Mouse (Mus musculus) heart, postnatal 0 days (tissue): ENCODE measurements around the gene Gm12166. TPM values are rescaled to one million over a fixed set of nuclear protein-coding genes. Genes with fewer than 3 reads are reported as not detected.

Experiments used
- ATAC-seq: fragments of 200-750 bp; cut with Nextera tagmentation; 2 replicates; pipeline ENCODE4 v1.8.0; 2017; ENCODE audit warnings: low read depth, moderate number of reproducible peaks, moderate library complexity; ENCODE audit not compliant: insufficient read depth
- DNase-seq: peaks from one replicate; pipeline ENCODE4 v3.0.0-alpha.2; 2016; ENCODE audit warnings: low spot score
- H3K27ac ChIP-seq: fragments of 300-500 bp; sonication (generic); 2 replicates; pipeline ENCODE4 v1.5.1; 2014; ENCODE audit warnings: low read depth, mild to moderate bottlenecking
- H3K27me3 ChIP-seq: fragments of 300-500 bp; sonication (generic); 2 replicates; pipeline ENCODE4 v1.6.1; 2014; ENCODE audit warnings: low read length, mixed read lengths; ENCODE audit not compliant: control insufficient read depth, insufficient read depth
- H3K36me3 ChIP-seq: fragments of 300-500 bp; sonication (generic); replicated peaks from 2 replicates; pipeline ENCODE4 v1.6.1; 2014; ENCODE audit warnings: low read length, mixed read lengths; ENCODE audit not compliant: control insufficient read depth, insufficient read depth
- H3K4me1 ChIP-seq: fragments of 300-500 bp; sonication (generic); 2 replicates; pipeline ENCODE4 v1.6.1; 2014; ENCODE audit warnings: antibody characterized with exemption; ENCODE audit not compliant: control insufficient read depth, insufficient read depth
- H3K4me2 ChIP-seq: fragments of 300-500 bp; sonication (generic); 2 replicates; pipeline ENCODE4 v1.6.1; 2014; ENCODE audit warnings: low read depth, mild to moderate bottlenecking, low read length, moderate library complexity
- H3K4me3 ChIP-seq: fragments of 300-500 bp; sonication (generic); 2 replicates; pipeline ENCODE4 v1.5.1; 2014; ENCODE audit warnings: low read depth, low read length
- H3K9ac ChIP-seq: fragments of 300-500 bp; sonication (generic); replicated peaks from 2 replicates; pipeline ENCODE4 v1.6.1; 2014; ENCODE audit warnings: low read depth, low read length, mixed read lengths
- H3K9me3 ChIP-seq: fragments of 300-500 bp; sonication (generic); replicated peaks from 2 replicates; pipeline ENCODE4 v1.6.1; 2016; ENCODE audit warnings: low read length; ENCODE audit not compliant: control insufficient read depth
- CTCF ChIP-seq: IDR thresholded peaks from 2 replicates; pipeline ENCODE4 v1.5.1; 2016; ENCODE audit warnings: antibody characterized with exemption, control low read depth, low read depth
- EP300 ChIP-seq: IDR thresholded peaks from 2 replicates; pipeline ENCODE4 v1.6.1; 2016; ENCODE audit warnings: antibody characterized with exemption, low read depth
- whole genome bisulfite sequencing: fragments of 180-500 bp; shearing (Covaris S2); extraction: QIAGEN DNeasy Blood & Tissue Kit; methylation state at CpG from one replicate; pipeline ENCODE4 v1.1.7; 2014; 5-methylcytosine and 5-hydroxymethylcytosine counted together
- microRNA-seq: library from miRNA; unstranded; fragments of <30 nt; microRNA quantifications from one replicate; pipeline ENCODE4, GENCODE M21; 2016
- polyA plus RNA-seq: library from polyadenylated mRNA; unstranded; fragments of >200 nt; fragmentation: Nextera tagmentation; extraction: Ambion mirVana; gene quantifications from 2 replicates; pipeline ENCODE4 v1.2.1, GENCODE M21; 2015
- total RNA-seq: library from RNA; depleted of rRNA; stranded (reverse); fragments of >200 nt; gene quantifications from 2 replicates; pipeline ENCODE4 v1.2.3, GENCODE M21; 2014; ENCODE audit warnings: low replicate concordance; rRNA removed

The Gm12166 gene
- total and polyA plus RNA-seq, 2 experiments from 2014 or later = 1.8 to 3.9 TPM

- H3K9ac ChIP-seq = no peak overlapping the region
- H3K27me3 ChIP-seq = no peaks in the 10 kb centered on the region
- TF ChIP-seq CTCF = peak; percentile 82
- no peak for TF ChIP-seq EP300
- DNase-seq (peak; percentile 71), ATAC-seq (no peak)
- no peak overlapping the region for H3K4me3 ChIP-seq
- H3K36me3 ChIP-seq = no peaks in the 10 kb centered on the region
- H3K4me2 ChIP-seq = no peak overlapping the region
- WGBS = 15% methylated on average over 6 of the region's 6 CpGs
- no peak overlapping the region for H3K27ac ChIP-seq
- H3K4me1 ChIP-seq = no peaks in the 10 kb centered on the region
- no peaks in the 10 kb centered on the region for H3K9me3 ChIP-seq
These were observed 36.1 kb downstream of the Gm12166 start for GRCm38 (mm10) chr11:46016061-46016460.

Small RNA genes lying within 50 kb of the gene (microRNA-seq; reads per million reads assigned to microRNA genes)
- not detected for gene Mir8100

Other genes starting within 250 kb of the Gm12166 start
- gene Clint1, start 200.3 kb downstream of the Gm12166 start, total RNA-seq = 32.3 and 33.8 TPM in 2 replicates
- gene Clint1, start 200.3 kb downstream of the Gm12166 start, polyA plus RNA-seq = 28.8 and 30.1 TPM in 2 replicates
- 8.9 and 13.5 TPM in 2 replicates for gene Lsm11, start 107.4 kb downstream of the Gm12166 start, total RNA-seq
- gene Lsm11, start 107.4 kb downstream of the Gm12166 start, polyA plus RNA-seq = 3.2 and 3.4 TPM in 2 replicates
- gene Thg1l, start 96.8 kb downstream of the Gm12166 start, total RNA-seq = 12.8 and 31.3 TPM in 2 replicates
- gene Thg1l, start 96.8 kb downstream of the Gm12166 start, polyA plus RNA-seq = 3.9 and 5.8 TPM in 2 replicates
- 1.3 TPM in 1 of 2 replicates, not detected in the other for gene Sox30, start 72.0 kb downstream of the Gm12166 start, total RNA-seq
- gene Sox30, start 72.0 kb downstream of the Gm12166 start, polyA plus RNA-seq = 0.10 and 0.22 TPM in 2 replicates
- 59.8 and 67.9 TPM in 2 replicates for gene Adam19, start 3.7 kb upstream of the Gm12166 start, total RNA-seq
- gene Adam19, start 3.7 kb upstream of the Gm12166 start, polyA plus RNA-seq = 10.1 and 15.8 TPM in 2 replicates
- 3.0 and 10.9 TPM in 2 replicates for gene Nipal4, start 114.2 kb upstream of the Gm12166 start, total RNA-seq
- gene Nipal4, start 114.2 kb upstream of the Gm12166 start, polyA plus RNA-seq = 2.1 and 2.5 TPM in 2 replicates
- gene Fndc9, start 183.2 kb upstream of the Gm12166 start, total RNA-seq = not detected in 2 replicates
- gene Fndc9, start 183.2 kb upstream of the Gm12166 start, polyA plus RNA-seq = not detected in 2 replicates